Mouse (Mus musculus) spleen, adult 2 months (tissue): ENCODE results near the gene Nos1ap.

ENCODE experiments used
- CTCF ChIP-seq: fragments of 200-500 bp; IDR thresholded peaks from 2 replicates; pipeline ENCODE4 v1.5.1; 2011; ENCODE audit warnings: mild to moderate bottlenecking, inconsistent platforms; ENCODE audit not compliant: insufficient read depth, insufficient read length, insufficient replicate concordance; ENCODE audit errors: extremely low read depth
- POLR2A ChIP-seq: fragments of 200-500 bp; IDR thresholded peaks from 2 replicates; pipeline ENCODE4 v1.6.1; 2011; ENCODE audit warnings: low read depth, low read length, inconsistent platforms

GRCm38 (mm10) chr1:170610289-170610688, 20.6 kb upstream of the Nos1ap start:
- TF ChIP-seq POLR2A, result no peak
- TF ChIP-seq CTCF, result no peak
